Mouse (Mus musculus): ENCODE results near the gene Tmem102. TPM values are rescaled to one million over a fixed set of nuclear protein-coding genes. Genes with fewer than 3 reads are reported as not detected.

Gene Tmem102
- polyA plus RNA-seq, 1 experiment from 2014 or later, result 1.3 TPM

DNA sequence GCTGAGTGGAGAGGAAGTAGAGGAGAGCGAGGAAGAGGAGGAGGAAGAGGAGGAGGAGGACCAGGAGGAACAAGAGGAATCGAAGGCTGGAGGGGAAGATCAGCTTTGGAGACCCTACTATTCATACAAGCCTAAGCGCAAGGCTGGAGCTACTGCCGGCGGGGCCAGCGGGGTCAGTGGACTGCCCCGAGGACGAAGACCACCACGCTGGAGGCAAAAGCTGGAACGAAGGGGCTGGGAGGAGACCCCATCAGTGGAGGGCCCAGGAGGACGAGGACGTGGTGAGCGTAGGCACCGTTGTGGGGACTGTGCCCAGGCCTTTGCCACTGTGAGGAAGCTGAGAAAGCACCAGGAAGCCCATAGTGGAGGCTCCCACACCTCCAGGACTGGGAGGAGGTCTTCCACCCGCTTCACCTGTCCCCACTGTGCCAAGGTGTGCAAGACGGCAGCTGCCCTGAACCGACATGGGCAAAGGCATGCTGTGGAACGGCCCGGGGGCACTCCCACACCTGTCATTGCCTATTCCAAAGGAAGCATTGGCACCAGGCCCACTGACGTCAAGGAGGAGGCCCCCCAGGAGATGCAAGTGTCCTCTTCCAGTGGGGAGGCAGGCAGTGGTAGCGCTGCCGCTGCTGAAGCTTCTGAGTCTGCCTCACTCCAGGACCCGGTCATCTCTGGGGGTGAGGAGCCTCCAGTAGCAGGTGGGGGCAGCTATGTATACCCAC, 27.0 kb downstream of the Tmem102 start:
- no peak overlapping the region for H3K4me2 ChIP-seq
- 67% methylated on average over 23 of the region's 23 CpGs for WGBS
- H3K4me3 ChIP-seq (replicated peaks), result no peak overlapping the region
- H3K4me1 ChIP-seq, result peaks cover 14% of the 10 kb centered on the region; the same call in 1 of the 2 replicates
- no peak overlapping the region for H3K9ac ChIP-seq
- peaks cover 29% of the 10 kb centered on the region for H3K27me3 ChIP-seq
- no peaks in the 10 kb centered on the region for H3K9me3 ChIP-seq
- no peak for ATAC-seq (ENCODE audit: low FRiP score)
- no peak overlapping the region for H3K27ac ChIP-seq
- H3K36me3 ChIP-seq (replicated peaks), result peaks cover 6% of the 10 kb centered on the region; the same call in 1 of the 2 replicates

DNA sequence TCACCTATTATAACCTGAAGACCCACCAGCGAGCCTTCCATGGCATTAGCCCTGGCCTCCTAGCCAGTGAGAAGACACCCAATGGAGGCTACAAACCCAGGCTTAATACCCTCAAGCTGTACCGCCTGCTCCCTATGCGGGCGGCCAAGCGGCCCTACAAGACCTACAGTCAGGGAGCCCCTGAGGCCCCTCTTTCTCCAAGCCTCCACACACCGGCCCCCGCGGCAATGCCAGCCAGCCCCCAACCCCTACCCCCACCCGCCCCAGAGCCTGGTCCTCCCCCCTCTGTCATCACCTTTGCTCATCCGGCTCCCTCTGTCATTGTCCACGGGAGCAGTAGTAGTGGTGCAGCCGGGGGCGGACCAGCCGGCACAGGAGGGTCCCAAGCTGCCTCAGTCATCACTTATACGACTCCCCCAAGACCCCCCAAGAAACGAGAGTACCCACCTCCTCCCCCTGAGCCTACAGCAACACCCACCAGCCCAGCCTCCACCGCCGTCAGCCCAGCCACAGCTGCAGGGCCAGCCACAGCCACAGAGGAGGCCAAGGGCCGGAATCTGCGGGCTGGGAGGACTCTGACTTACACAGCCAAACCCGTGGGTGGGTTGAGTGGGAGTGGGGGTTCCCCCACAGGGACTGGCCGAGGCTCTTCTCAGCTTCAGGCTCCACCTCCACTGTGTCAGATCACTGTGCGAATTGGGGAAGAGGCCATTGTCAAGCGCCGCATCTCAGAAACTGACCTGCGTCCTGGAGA, 27.7 kb downstream of the Tmem102 start:
- H3K27ac ChIP-seq, result no peak overlapping the region
- H3K9ac ChIP-seq, result no peak overlapping the region
- no peak for ATAC-seq (ENCODE audit: low FRiP score)
- H3K9me3 ChIP-seq, result no peaks in the 10 kb centered on the region
- WGBS, result 67% methylated on average over 26 of the region's 26 CpGs
- H3K4me2 ChIP-seq, result no peak overlapping the region
- peaks cover 29% of the 10 kb centered on the region for H3K27me3 ChIP-seq
- peaks cover 14% of the 10 kb centered on the region; the same call in 1 of the 2 replicates for H3K4me1 ChIP-seq
- peaks cover 6% of the 10 kb centered on the region; the same call in 1 of the 2 replicates for H3K36me3 ChIP-seq (replicated peaks)
- H3K4me3 ChIP-seq (replicated peaks), result no peak overlapping the region

DNA sequence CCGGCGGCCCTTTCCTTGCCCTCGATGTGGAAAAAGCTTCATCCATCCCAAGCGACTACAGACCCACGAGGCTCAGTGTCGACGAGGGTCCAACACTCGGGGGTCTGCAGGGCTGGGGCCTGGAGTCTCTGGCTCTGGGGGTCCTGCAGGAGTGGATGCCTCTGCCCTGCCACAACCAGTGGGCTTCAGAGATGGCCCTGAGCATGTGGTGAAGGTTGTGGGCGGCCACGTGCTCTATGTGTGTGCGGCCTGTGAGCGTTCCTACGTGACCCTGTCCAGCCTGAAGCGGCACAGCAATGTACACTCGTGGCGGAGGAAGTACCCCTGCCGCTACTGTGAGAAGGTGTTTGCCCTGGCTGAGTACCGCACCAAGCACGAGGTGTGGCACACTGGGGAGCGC, 28.9 kb downstream of the Tmem102 start:
- H3K4me2 ChIP-seq, result no peak overlapping the region
- 85% methylated on average over 20 of the region's 20 CpGs for WGBS
- H3K27ac ChIP-seq, result no peak overlapping the region
- H3K4me3 ChIP-seq (replicated peaks), result no peak overlapping the region
- no peak overlapping the region; the same call in 1 of the 2 replicates for H3K9ac ChIP-seq
- ATAC-seq (ENCODE audit: low FRiP score), result no peak
- peaks cover 23% of the 10 kb centered on the region for H3K27me3 ChIP-seq
- no peaks in the 10 kb centered on the region for H3K9me3 ChIP-seq
- H3K4me1 ChIP-seq, result peaks cover 14% of the 10 kb centered on the region; the same call in 1 of the 2 replicates
- peaks cover 6% of the 10 kb centered on the region; the same call in 1 of the 2 replicates for H3K36me3 ChIP-seq (replicated peaks)

GRCm38 (mm10) chr11:69775716-69776115, 29.7 kb downstream of the Tmem102 start:
- H3K9me3 ChIP-seq, result no peaks in the 10 kb centered on the region
- no peak overlapping the region for H3K9ac ChIP-seq
- WGBS, result 76% methylated on average over 10 of the region's 10 CpGs
- H3K4me3 ChIP-seq (replicated peaks), result no peak overlapping the region
- H3K4me1 ChIP-seq, result peaks cover 14% of the 10 kb centered on the region; the same call in 1 of the 2 replicates
- H3K27me3 ChIP-seq, result peaks cover 23% of the 10 kb centered on the region
- peaks cover 6% of the 10 kb centered on the region; the same call in 1 of the 2 replicates for H3K36me3 ChIP-seq (replicated peaks)
- no peak for ATAC-seq (ENCODE audit: low FRiP score)
- no peak overlapping the region for H3K27ac ChIP-seq
- no peak overlapping the region for H3K4me2 ChIP-seq

- 59% methylated on average over 5 of the region's 5 CpGs for WGBS
- Histone ChIP-seq H3K27ac (no peak overlapping the region), H3K36me3 (replicated peaks) (peaks cover 6% of the 10 kb centered on the region; the same call in 1 of the 2 replicates), H3K9me3 (no peaks in the 10 kb centered on the region), H3K27me3 (peaks cover 23% of the 10 kb centered on the region), H3K4me1 (peaks cover 14% of the 10 kb centered on the region; the same call in 1 of the 2 replicates), H3K4me3 (replicated peaks) (no peak overlapping the region), H3K4me2 (no peak overlapping the region), H3K9ac (no peak overlapping the region)
- ATAC-seq (ENCODE audit: low FRiP score), result no peak
Observed at GRCm38 (mm10) chr11:69774961-69775360, 30.5 kb downstream of the Tmem102 start.

DNA sequence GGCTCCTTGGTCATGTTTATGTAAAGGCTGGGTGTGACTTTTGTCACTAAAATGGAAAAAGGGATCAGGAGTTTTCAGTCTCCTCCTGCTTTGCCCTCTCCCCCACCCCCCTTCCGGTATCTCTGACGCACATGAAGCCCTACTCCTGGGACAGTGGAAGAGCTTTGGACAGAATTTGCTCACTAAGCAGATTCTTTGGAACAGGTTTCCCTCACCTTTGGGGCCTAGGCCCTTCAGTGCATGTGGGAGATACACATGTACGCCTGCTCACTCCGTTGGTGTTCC, 37.9 kb downstream of the Tmem102 start:
- ATAC-seq (ENCODE audit: low FRiP score), result no peak
- Histone ChIP-seq H3K9ac (no peak overlapping the region), H3K27me3 (0 out of 2 replicates have a peak, but pooled peaks cover 4% of the 10 kb centered on the region), H3K36me3 (replicated peaks) (no peaks in the 10 kb centered on the region), H3K27ac (no peak overlapping the region), H3K4me3 (replicated peaks) (no peak overlapping the region), H3K4me2 (0 out of 2 replicates have a peak overlapping the region, but pooled peaks have one; percentile 78), H3K9me3 (no peaks in the 10 kb centered on the region), H3K4me1 (peaks cover 23% of the 10 kb centered on the region)
- 78% methylated on average over 4 of the region's 4 CpGs for WGBS

- ATAC-seq (ENCODE audit: low FRiP score), result no peak
- 0 out of 2 replicates have a peak, but pooled peaks cover 4% of the 10 kb centered on the region for H3K27me3 ChIP-seq
- peak overlapping the region; percentile 78 for H3K4me2 ChIP-seq
- no peaks in the 10 kb centered on the region for H3K9me3 ChIP-seq
- H3K27ac ChIP-seq, result 0 out of 2 replicates have a peak overlapping the region, but pooled peaks have one; percentile 25
- no peaks in the 10 kb centered on the region for H3K36me3 ChIP-seq (replicated peaks)
- peak overlapping the region; percentile 88; the same call in 1 of the 2 replicates for H3K9ac ChIP-seq
- WGBS, result 64% methylated on average over 13 of the region's 13 CpGs
- H3K4me1 ChIP-seq, result peaks cover 23% of the 10 kb centered on the region
- H3K4me3 ChIP-seq (replicated peaks), result peak overlapping the region; percentile 83
Observed at GRCm38 (mm10) chr11:69766872-69767624, 38.4 kb downstream of the Tmem102 start.

GRCm38 (mm10) chr11:69766126-69766609, 39.3 kb downstream of the Tmem102 start:
- H3K9ac ChIP-seq, result peak overlapping the region; percentile 88
- H3K27ac ChIP-seq, result peak overlapping the region; percentile 73
- H3K27me3 ChIP-seq, result 0 out of 2 replicates have a peak, but pooled peaks cover 4% of the 10 kb centered on the region
- H3K4me1 ChIP-seq, result peaks cover 23% of the 10 kb centered on the region
- WGBS, result 1% methylated on average over 35 of the region's 37 CpGs
- H3K4me2 ChIP-seq, result peak overlapping the region; percentile 78
- H3K4me3 ChIP-seq (replicated peaks), result peak overlapping the region; percentile 83
- no peaks in the 10 kb centered on the region for H3K9me3 ChIP-seq
- ATAC-seq (ENCODE audit: low FRiP score), result peak; percentile 81
- no peaks in the 10 kb centered on the region for H3K36me3 ChIP-seq (replicated peaks)

- peaks cover 28% of the 10 kb centered on the region for H3K4me1 ChIP-seq
- H3K4me2 ChIP-seq, result peak within 1 kb of the TSS; percentile 78
- peak within 1 kb of the TSS; percentile 83 for H3K4me3 ChIP-seq (replicated peaks)
- WGBS, result 29% methylated on average over 31 of the region's 55 CpGs
- H3K36me3 ChIP-seq (replicated peaks), result no peaks in the 10 kb centered on the region
- H3K9me3 ChIP-seq, result no peaks in the 10 kb centered on the region
- peak within 1 kb of the TSS; percentile 73 for H3K27ac ChIP-seq
- ATAC-seq (ENCODE audit: low FRiP score), result peak; percentile 70
- H3K9ac ChIP-seq, result peak within 1 kb of the TSS; percentile 88
- 0 out of 2 replicates have a peak, but pooled peaks cover 4% of the 10 kb centered on the region for H3K27me3 ChIP-seq
Observed at GRCm38 (mm10) chr11:69765221-69766125, 40.0 kb downstream of the Tmem102 start, which contains the start of gene Zbtb4. TSS of gene Zbtb4 (plus strand) at chr11:69765912.

- H3K4me3 ChIP-seq (replicated peaks), result no peak overlapping the region
Observed at GRCm38 (mm10) chr11:69763551-69763950, 41.9 kb downstream of the Tmem102 start.

GRCm38 (mm10) chr11:69761868-69762267, 43.6 kb downstream of the Tmem102 start, which contains the start of gene Slc35g3:
TSS of gene Slc35g3 (minus strand) at chr11:69761968.
- WGBS, result 85% methylated on average over 1 of the region's 1 CpGs
- ATAC-seq (ENCODE audit: low FRiP score), result no peak
- H3K9ac ChIP-seq, result no peak within 1 kb of the TSS
- no peak within 1 kb of the TSS for H3K4me2 ChIP-seq
- no peaks in the 10 kb centered on the region for H3K9me3 ChIP-seq
- H3K27ac ChIP-seq, result 0 out of 2 replicates have a peak within 1 kb of the TSS, but pooled peaks have one; percentile 99
- H3K4me3 ChIP-seq (replicated peaks), result no peak within 1 kb of the TSS
- H3K4me1 ChIP-seq, result peaks cover 38% of the 10 kb centered on the region
- H3K27me3 ChIP-seq, result no peaks in the 10 kb centered on the region
- no peaks in the 10 kb centered on the region for H3K36me3 ChIP-seq (replicated peaks)

More at GRCm38 (mm10) chr11:69763551-69763950, 41.9 kb downstream of the Tmem102 start:
- H3K27me3 ChIP-seq, result 0 out of 2 replicates have a peak, but pooled peaks cover 4% of the 10 kb centered on the region
- H3K9ac ChIP-seq, result no peak overlapping the region
- WGBS, result 64% methylated on average over 7 of the region's 7 CpGs
- peaks cover 39% of the 10 kb centered on the region for H3K4me1 ChIP-seq
- H3K4me2 ChIP-seq, result no peak overlapping the region
- no peak for ATAC-seq (ENCODE audit: low FRiP score)
- no peaks in the 10 kb centered on the region for H3K9me3 ChIP-seq
- H3K27ac ChIP-seq, result no peak overlapping the region
- no peaks in the 10 kb centered on the region for H3K36me3 ChIP-seq (replicated peaks)
